Mouse (Mus musculus) heart, postnatal 10 days (tissue): Measurements from ENCODE around the gene Mymx. TPM values are rescaled to one million over a fixed set of nuclear protein-coding genes. Genes with fewer than 3 reads are reported as not detected.

Experiments used
- DNase-seq, 2 experiments: peaks; one replicate each; pipeline ENCODE4 v3.0.0; 2021
- intact Hi-C: fragments of 180-260 bp; cut with DNase I; formaldehyde crosslinking; loops from one replicate; pipeline ENCODE4 v1.15.1; 2025
- total RNA-seq, 2 experiments: library from RNA; stranded (reverse); gene quantifications; 2 replicates each; pipeline ENCODE4 v1.2.3; 2021

The Mymx gene
- total RNA-seq, 2 experiments from 2014 or later: not detected

GRCm38 (mm10) chr17:45612921-45613320 lies 11.0 kb upstream of the Mymx start:
- intact Hi-C loops: no loop called here
- DNase-seq: peak in 1 of 2 experiments; percentile 20

- DNase-seq: no peak
- intact Hi-C loops: no loop called here
These were observed 10.1 kb upstream of the Mymx start for GRCm38 (mm10) chr17:45612008-45612407.

GRCm38 (mm10) chr17:45610144-45610866 lies 8.4 kb upstream of the Mymx start:
- DNase-seq: peak; percentile 61 to 62
- intact Hi-C loops: no loop called here

GRCm38 (mm10) chr17:45608396-45608795 lies 6.5 kb upstream of the Mymx start:
- intact Hi-C loops: no loop called here

GRCm38 (mm10) chr17:45606992-45607879 lies 5.3 kb upstream of the Mymx start:
- no peak for DNase-seq
- intact Hi-C loops: no loop called here

More at GRCm38 (mm10) chr17:45608396-45608795, 6.5 kb upstream of the Mymx start:
- no peak for DNase-seq

GRCm38 (mm10) chr17:45602984-45603383 lies 1.1 kb upstream of the Mymx start:
- intact Hi-C loops: no loop called here
- no peak for DNase-seq

- intact Hi-C loops: no loop called here
- DNase-seq: no peak
These were observed 577 bp downstream of the Mymx start for GRCm38 (mm10) chr17:45601325-45601724.

GRCm38 (mm10) chr17:45600267-45600666 lies 1.6 kb downstream of the Mymx start:
- intact Hi-C loops: no loop called here

GRCm38 (mm10) chr17:45599446-45600242 lies 2.3 kb downstream of the Mymx start, which contains the start of gene Slc29a1:
Gene Slc29a1, minus strand, starts transcription at chr17:45599606.
- intact Hi-C loops: no loop called here
- peak; percentile 75 to 81 for DNase-seq

More at GRCm38 (mm10) chr17:45600267-45600666, 1.6 kb downstream of the Mymx start:
- DNase-seq: no peak

- intact Hi-C loops: no loop called here
- no peak for DNase-seq
These were observed 3.0 kb downstream of the Mymx start for GRCm38 (mm10) chr17:45598891-45599290.

- DNase-seq: no peak
- intact Hi-C loops: no loop called here
These were observed 3.5 kb downstream of the Mymx start for GRCm38 (mm10) chr17:45598376-45598775.

- intact Hi-C loops: loop anchor here (2.0 kb wide), 2 partner anchors 17 to 21 kb away; no protein-coding TSS in a partner anchor
- peak in 1 of 2 experiments; percentile 67 for DNase-seq
These were observed 4.1 kb downstream of the Mymx start for GRCm38 (mm10) chr17:45597787-45598186.

GRCm38 (mm10) chr17:45596631-45597396 lies 5.1 kb downstream of the Mymx start:
- DNase-seq: peak; percentile 91
- intact Hi-C loops: loop anchor here (2.0 kb wide), 2 partner anchors 16 to 22 kb away; no protein-coding TSS in a partner anchor

GRCm38 (mm10) chr17:45595736-45596390 lies 6.0 kb downstream of the Mymx start:
- intact Hi-C loops: loop anchor here (2.0 kb wide), 2 partner anchors 15 to 23 kb away; no protein-coding TSS in a partner anchor
- no peak for DNase-seq

GRCm38 (mm10) chr17:45594881-45595735 lies 6.8 kb downstream of the Mymx start:
- intact Hi-C loops: no loop called here
- peak; percentile 89 for DNase-seq

GRCm38 (mm10) chr17:45594195-45594594 lies 7.7 kb downstream of the Mymx start:
- intact Hi-C loops: no loop called here

GRCm38 (mm10) chr17:45593479-45593878 lies 8.4 kb downstream of the Mymx start:
- DNase-seq: peak in 1 of 2 experiments; percentile 40
- intact Hi-C loops: no loop called here

More at GRCm38 (mm10) chr17:45594195-45594594, 7.7 kb downstream of the Mymx start:
- no peak for DNase-seq
